Comparison of ENCODE assay signal across 10 mouse cellular contexts in genomic region chr19:24007638-24008360, GRCm38 (mm10). TPM values are rescaled to one million over a fixed set of nuclear protein-coding genes. Genes with fewer than 3 reads are reported as not detected.
A peak's percentile ranks its signal among the peaks of the same experiment; 100 is the strongest.
DNase-seq lines count a peak whose midpoint lies in the region; ATAC-seq lines count a peak whose summit lies in the region.
"Had no signal": no experiment of that assay in that cellular context is flagged by ENCODE, and none has a peak within 500 bp of the region (broad histone marks: within the 10 kb centered on the region; RNA-seq: fewer than 3 reads in every experiment).

No protein-coding gene starts in this region.

- intact Hi-C loops in gastrocnemius, postnatal 14 days (cut with DNase I; ENCODE audit: low total_unique reads): no loop called here

- H3K27ac ChIP-seq in heart, embryonic 15.5 days: peak overlapping the region; percentile 84
- H3K27ac ChIP-seq: hindbrain, embryonic 15.5 days; liver, embryonic 13.5 days had no signal

- H3K4me1 ChIP-seq in heart, embryonic 15.5 days (replicated peaks): peaks cover 27% of the 10 kb centered on the region
- H3K4me1 ChIP-seq: hindbrain, embryonic 15.5 days; liver, embryonic 13.5 days had no signal

- 39% methylated on average over 4 of the region's 4 CpGs for WGBS in heart, embryonic 15.5 days

- no peaks in the 10 kb centered on the region for H3K9me3 ChIP-seq in heart, embryonic 15.5 days (replicated peaks)
- H3K9me3 ChIP-seq: liver, embryonic 13.5 days had no signal

- DNase-seq in layer of hippocampus, postnatal 10 days (ENCODE audit: low spot score in 2 of 2): peak; percentile 25 to 31
- DNase-seq in layer of hippocampus, adult 9-10 months (ENCODE audit: low spot score): no peak
- DNase-seq in gastrocnemius, postnatal 14 days: peak; percentile 32
- peak; percentile 78 for DNase-seq in lung, postnatal 36 days
- DNase-seq in cerebellum, postnatal 36 days: no peak
- no peak for DNase-seq in right cerebral cortex, postnatal 36 days (ENCODE audit: low spot score in 2 of 2)
- DNase-seq: liver, embryonic 13.5 days had no signal

- H3K36me3 ChIP-seq in heart, embryonic 15.5 days: no peaks in the 10 kb centered on the region
- H3K36me3 ChIP-seq: hindbrain, embryonic 15.5 days; liver, embryonic 13.5 days had no signal

- H3K4me2 ChIP-seq in heart, embryonic 15.5 days: peak overlapping the region; percentile 26
- H3K4me2 ChIP-seq: hindbrain, embryonic 15.5 days; liver, embryonic 13.5 days had no signal

- no peak overlapping the region for H3K9ac ChIP-seq in heart, embryonic 15.5 days
- H3K9ac ChIP-seq: hindbrain, embryonic 15.5 days; liver, embryonic 13.5 days had no signal

- no peaks in the 10 kb centered on the region for H3K27me3 ChIP-seq in heart, embryonic 15.5 days
- H3K27me3 ChIP-seq: hindbrain, embryonic 15.5 days; liver, embryonic 13.5 days had no signal

- ATAC-seq in heart, embryonic 15.5 days (replicated peaks; ENCODE audit: insufficient number of reproducible peaks, insufficient read depth, low FRiP score, low read depth): peak; percentile 87

- no peak overlapping the region for H3K4me3 ChIP-seq in heart, embryonic 15.5 days
- H3K4me3 ChIP-seq: hindbrain, embryonic 15.5 days; liver, embryonic 13.5 days had no signal

RNA-seq across cellular contexts. Expression of gene Fam189a2, which starts 23.0 kb away (rescaled TPM):
- total RNA-seq in layer of hippocampus, postnatal 10 days (2021): 10 to 100 TPM; 12.9 to 14.6 TPM
- total RNA-seq in gastrocnemius, postnatal 14 days (2021): 10 to 100 TPM; 22.3 to 25.9 TPM
- 5.6 and 5.9 TPM in 2 replicates for polyA plus RNA-seq in heart, embryonic 15.5 days (2015; fragmentation: Nextera tagmentation; extraction: Ambion mirVana)
- total RNA-seq: common myeloid progenitor, adult 5-6 weeks had no signal

Comparison
In these comparisons a context has a peak if more than half of its experiments do, and no peak if none do; other contexts are left out.
1. DNase-seq: peak in layer of hippocampus, postnatal 10 days (2 of 2), gastrocnemius, postnatal 14 days (single experiment) and lung, postnatal 36 days (single experiment); none in layer of hippocampus, adult 9-10 months (single experiment), cerebellum, postnatal 36 days (0 of 2) and right cerebral cortex, postnatal 36 days (0 of 2).